Mouse (Mus musculus) embryo, embryonic 11.5 days (tissue): ENCODE data around the gene Cym.

Source experiments
- DNase-seq: peaks from one replicate; pipeline ENCODE4 v3.0.0-alpha.2; 2012; ENCODE audit warnings: low read depth, low spot score

The Cym gene

DNA sequence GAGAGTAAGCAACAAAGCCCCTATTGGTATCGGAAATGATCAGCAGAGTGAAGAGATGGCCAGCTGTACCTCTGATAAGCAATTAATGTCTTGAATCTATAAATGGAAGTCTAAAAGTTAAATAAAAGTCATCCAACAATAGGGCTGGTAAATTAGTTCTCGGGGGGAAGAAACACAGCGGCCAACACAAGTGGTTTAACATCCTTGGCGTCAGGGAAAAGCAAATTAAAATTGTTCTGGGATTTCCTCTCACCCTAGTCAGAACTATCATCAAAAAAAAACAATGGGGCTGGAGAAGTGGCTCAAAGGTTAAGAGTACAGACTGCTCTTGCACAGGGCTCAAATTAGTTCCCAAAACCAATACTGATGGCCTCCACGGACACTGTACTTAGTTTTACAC is 4.3 kb upstream of the Cym start:
- DNase-seq, result no peak

DNA sequence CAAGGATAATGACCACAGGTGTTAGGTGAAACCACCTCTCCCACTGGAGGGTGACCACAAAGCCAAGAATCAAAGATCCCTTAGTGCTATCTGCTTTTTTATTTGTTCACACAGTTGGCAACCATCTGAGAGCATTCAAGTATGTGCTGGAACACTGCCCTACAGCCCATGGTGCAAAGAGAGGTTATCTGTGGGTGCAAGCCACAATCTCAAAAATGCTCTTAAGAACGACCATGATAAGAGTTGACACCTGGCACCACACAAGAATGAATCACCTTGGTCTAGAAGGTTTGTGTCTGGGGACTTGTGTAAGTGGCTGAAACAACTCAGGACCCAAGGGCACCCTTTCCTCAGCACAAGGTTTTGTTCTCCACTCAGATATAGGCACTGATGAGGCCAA is 1.7 kb upstream of the Cym start:
- no peak for DNase-seq

DNA sequence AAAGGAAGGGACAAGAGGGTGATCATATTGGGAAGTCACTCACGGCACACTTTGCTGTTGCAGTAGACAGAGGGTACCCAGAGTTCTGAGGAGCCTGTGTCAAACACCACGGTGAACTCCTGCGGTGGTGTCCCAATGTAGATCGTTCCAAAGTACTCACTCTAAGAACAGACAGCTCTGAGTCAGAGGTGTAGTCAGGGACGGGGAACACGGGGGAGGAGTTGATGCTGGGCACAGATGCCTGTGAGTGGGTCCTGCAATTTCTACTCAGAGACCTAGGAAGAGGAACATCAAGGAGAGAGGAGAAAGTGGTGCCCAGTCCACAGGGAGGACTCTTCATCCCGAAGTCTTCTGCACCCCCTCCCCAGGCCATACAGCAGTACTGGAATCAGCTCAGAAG is 3.0 kb downstream of the Cym start:
- no peak for DNase-seq

DNA sequence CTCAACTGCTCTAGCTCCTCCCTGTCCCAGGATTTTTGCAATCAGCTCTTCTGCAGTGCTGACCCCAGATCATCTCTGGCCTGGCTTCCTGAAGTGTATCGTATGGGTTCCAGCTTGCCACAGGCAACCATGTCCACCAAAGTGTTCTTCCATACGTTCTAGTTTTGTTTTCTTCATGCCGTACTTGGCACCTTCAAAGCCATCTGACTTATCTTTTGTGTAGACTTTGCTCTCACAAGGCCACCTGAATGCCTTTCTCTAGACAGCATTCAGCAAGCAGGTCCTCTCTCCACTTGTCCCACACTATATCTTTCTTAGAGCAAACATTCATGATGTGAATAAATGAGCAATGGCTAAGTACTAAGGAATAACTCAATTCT is 4.4 kb downstream of the Cym start:
- DNase-seq, result no peak

DNA sequence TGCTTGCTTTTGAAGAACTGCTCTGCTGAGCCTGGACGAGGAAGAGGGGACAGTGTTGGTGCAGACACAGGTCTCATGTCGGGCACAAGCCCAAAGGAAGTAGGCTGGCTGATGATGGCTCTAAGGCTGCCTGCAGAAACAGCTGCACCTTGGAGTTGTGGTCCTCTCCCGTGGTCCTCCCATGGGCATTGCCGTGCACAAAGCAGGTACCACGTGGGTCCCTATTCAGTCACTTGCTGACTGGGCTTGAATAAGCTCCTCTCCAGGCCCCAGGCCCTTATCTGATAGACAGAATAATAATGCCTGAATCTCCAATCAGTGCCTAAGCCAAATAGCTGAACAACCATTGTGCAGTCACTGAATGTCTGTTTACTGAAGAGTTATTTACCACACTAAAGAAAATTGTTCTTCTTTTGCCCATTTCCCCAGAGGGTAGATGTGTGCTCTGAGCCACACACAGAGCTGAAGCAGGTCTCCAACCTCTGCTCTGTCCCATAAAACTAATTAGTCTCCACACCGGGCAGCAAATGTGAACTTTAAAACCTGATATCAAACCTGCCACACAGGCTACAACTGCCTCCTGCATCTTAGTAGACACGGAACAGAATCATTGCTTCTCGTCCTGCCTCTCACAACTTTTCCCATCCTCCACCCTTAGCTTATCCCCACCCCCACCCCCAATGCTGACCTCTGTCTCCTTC is 5.0 kb downstream of the Cym start:
- DNase-seq, result no peak

DNA sequence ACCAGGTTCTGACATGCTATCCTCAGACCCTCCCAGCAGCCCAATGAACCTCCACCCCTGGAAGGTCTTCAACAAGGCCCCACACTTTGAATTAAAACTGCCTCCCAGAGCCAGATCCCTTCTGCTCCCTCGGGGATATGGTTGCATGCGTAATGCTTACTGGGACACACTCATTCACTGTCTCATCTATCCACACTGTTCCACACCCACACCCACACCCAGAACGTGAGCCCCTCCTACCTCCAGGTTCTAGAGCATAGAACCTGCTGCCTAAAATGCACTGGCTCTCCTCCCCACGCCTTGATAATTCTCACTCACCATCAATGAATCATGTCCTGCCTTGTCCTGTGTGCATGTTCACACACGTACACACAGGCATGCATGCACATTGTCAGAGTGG is 6.9 kb downstream of the Cym start:
- DNase-seq, result no peak

DNA sequence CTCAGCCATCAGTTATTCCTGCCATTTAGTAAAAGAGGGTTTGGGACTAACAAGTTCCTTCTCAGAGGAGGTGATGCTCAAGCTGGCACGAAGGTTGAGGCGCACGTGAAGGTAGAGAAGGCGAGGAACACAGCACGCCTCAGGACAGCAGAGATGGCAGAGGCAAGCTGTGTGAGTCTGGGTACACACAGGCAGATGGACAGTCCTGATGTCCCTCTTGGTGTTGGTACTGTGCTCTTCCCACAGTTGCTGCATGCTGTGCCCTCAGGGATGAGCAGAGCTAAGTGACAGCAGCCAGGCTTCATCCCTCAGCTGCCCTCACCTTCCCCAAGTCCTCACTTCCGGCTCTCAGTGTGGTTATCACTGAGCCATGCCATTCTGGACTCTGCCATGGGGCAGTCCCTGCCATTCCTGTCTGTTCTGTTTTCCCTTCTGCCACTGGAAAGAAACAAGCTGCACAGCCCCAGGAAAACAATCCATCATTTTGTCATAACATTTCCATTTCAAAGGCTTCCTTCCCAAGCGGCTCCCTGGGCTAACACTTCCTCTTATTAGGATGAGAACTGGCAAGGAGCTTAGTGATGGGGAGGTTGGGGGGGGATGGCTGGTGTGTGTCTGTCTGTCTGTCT is 13.8 kb downstream of the Cym start:
- no peak for DNase-seq

DNA sequence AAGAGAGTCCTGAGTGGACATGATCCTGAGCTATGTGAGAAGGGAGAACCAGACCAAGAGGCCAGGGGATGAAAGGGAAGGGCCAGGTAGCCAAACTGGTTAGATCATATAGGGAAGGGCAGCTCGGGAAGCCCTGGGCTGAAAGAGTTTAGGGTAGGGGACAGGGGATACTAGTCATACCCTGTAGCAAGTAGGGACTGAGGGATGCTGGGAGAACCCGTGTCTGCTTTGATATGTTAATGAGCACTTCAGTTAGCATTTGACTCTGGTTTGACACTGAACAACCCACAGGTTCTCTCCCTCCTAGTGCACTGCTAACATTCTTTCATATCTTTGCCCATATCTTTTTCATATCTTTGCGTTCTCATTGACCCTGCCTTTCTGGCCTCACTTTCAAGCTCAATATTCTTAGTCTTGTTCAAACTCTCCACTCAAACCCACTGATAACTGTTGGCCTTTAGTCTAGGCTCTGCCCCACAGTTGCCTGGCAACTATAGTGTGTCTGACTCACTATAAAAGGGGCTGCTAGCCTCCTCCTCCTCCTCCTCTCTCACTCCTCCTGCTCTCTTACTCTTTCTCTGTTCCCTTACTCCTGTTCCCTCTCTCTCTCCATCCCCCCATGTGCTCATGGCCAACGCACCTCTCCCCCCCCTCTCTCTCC is 14.9 kb downstream of the Cym start:
- DNase-seq, result no peak

DNA sequence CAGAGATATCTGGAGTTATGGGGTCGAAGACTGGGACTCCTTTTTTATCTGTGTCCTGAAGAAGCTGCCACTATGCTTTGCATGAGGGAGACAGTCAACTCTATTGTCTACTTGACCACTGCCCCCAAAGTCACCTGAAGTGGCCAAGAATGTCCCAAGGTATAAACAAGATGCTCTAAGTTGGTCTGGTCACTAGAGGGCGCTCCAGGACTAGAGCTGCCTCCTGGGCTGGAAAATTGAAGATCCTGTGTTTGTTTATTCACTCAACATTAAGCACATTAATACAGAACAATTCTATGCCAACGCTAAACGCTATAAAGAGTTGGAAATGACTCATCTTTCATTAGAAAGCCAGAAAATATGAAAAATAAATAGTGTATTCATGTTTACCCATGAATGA is 15.5 kb downstream of the Cym start:
- DNase-seq, result peak; percentile 46

DNA sequence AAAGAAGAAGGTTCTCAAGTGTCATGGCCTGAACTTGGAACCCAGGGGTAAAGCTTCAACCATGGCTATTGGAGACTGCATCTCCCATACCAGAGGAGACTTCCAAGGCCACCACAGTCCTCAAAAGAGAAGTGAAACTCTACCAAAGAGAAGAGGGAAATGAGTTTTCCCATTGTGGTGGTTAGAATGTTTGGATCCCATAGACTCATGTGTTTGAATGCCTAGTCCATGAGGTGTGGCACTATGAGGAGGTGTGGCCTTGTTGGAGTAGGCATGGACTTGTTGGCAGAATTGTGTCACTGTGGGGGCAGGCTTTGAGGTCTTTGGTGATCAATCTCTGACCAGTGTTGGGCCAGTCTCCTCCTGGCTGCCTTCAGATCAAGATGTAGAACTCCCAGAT is 16.4 kb downstream of the Cym start:
- no peak for DNase-seq

DNA sequence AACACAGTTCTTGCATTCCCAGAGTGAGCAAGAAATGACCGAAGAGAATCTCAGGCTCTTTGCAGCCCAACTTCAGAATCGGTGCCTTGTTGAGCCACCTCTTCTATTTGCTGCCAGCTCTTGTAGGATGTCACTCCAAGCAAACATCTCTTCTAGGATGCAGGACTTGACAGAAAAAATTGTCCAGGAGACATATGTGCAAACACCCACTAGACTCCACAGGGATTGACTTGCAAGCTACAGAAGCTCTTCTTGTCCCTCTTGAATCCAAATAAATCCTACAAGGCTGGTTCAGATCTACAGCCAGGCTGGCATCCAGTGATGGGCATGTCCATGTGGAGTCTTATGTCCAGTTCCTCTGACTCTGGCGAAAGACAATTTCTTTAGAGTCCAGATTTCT is 17.1 kb downstream of the Cym start:
- no peak for DNase-seq

DNA sequence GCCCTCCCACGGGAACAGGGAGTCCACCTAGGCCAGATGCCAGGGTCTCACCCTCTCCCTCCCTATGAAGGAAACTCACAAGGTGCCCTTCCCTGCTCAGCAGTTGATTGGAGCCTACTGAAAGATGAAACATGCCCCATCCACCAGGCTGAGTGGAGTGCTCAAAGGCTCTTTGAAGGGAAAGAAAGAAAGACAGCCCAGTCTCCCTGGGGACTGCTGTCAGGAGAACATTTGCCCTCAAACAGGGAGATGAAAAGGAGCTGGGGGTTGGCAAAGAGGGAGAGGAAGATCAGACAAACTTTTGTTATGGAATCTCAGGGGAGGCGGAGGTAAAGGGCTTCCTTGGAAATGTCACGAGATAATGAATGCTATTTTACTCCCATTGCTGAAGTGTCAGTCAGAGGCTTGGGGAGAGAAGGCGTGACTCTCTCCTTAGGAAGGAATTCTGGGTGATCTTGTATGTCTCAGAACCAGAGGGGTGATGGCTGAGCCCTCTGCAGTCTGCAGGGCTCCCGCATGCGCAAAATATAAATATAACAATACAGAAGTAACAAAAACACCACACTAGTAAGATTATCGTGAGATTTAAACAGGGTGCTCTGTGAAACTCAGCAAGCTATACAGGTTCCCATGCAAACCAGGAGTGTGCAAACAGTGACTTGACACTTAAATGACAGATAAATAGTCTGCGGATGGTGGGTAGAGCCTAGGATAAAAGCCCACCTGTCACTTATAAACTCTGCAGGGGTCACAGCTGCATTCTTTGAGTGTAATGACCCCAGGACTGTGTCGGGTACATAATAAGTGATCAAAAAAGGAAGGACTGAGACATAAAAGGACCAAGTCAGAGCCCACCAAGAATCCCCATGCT is 20.0 kb downstream of the Cym start:
- DNase-seq, result no peak

DNA sequence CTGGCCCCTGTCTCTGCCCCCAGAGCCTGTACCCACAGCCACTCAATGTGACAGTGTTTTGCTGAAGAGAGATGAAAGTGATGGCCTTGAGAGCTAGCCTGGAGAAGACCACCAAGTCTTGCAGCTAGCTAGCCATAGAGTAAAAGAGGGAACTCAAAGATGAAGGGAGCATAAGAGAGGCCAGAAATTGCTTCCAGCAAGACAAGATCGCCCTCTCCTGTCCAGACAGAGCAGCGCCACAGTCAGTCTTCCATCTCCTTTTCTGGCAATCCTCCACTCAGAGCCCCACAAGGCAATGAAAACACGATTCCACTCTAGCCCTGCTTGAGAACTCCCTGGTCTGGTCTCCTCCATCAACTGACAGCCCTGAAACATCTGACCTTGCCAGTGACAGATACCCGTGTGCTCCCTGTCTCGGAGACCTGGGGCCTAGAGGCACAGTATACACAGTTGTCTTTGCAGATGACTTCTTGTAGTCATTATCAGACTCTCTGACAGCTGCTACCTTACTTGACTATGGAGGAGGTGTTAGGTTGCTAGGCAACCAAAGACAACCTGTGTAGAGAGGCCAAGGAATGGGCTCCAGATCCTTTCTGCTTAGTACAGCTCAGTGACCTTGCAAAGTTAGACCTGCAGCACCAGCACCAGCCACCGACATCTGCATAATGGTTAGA is 33.2 kb downstream of the Cym start:
- DNase-seq, result no peak

DNA sequence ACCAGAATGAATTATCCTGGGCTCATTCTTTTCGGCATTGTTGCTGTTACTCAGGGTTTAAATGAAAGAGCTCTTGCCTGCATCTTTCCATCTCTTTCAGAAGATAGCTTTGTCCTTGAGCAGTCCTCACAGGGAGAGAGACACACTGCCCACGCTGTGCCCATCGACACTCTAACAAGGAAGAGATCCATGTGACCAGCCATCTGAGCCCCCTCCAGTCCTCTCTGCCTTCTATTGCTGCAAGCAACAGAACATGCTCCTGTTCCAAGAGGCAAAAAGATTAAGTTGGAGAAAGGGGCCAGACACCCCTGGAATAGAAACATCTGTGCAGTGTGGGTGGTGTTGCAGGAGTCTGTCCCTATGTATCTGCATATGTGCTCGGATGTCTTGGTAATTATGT is 34.5 kb downstream of the Cym start:
- no peak for DNase-seq

DNA sequence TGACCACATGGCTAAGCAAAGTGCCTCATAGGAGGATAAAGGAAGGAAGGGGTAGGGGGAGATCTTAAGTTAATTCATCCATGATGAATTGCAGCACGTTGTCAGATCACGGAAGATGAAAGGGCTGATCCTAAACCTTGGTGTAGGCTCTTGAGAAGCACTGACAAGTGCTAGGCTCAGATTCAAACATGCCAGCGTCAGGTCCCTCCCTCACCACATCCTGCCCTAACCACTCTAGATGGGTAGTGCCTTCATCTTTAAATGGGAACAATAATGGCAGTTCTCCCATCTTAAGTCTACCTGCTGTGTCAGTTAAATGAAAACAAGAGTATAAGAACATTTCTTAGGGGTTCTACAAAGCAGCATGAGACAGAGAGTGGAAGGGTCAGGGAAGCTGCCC is 35.9 kb downstream of the Cym start:
- no peak for DNase-seq

DNA sequence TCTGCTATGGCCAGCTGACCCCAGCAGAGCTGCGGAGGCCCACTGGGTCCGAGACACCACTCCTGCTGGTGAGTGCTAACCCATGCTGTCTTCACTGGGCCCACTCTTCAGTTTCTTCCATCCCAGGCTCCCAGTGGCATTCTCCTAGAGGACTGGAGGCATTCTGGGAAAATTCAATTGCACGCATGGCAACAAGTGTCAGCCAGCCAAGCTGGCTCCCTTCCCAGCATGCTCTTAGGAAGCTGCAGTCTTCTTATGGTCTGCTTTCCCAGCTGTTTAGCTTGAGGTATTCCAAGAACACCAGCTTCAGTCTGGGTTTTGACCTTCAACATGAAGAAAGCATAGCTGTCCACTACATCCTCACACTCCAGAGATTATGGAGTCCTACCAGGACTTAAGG is 38.4 kb downstream of the Cym start:
- DNase-seq, result no peak

DNA sequence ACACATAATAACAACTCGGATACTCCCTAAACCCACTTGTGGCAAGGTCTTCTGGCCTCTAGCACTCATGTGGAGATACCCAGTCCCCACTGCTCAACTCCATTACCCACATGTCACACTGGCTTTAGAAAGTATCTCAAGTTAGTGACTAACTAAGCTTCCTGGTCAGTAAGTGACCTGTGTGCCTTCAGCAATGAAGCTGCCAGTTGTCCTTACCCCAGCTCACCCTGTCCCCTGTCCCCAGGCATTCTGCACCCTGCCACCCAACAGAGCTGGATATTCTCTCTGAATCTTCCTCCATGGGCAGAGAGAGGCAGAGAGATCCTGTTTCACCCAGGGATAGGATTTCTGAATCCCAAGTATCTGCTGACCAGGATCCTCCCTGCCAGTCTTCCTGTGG is 38.8 kb downstream of the Cym start, which contains the start of gene Kcna10:
Gene Kcna10, plus strand, starts transcription at position 301 of the 400 bp plus-strand sequence.
- no peak for DNase-seq

DNA sequence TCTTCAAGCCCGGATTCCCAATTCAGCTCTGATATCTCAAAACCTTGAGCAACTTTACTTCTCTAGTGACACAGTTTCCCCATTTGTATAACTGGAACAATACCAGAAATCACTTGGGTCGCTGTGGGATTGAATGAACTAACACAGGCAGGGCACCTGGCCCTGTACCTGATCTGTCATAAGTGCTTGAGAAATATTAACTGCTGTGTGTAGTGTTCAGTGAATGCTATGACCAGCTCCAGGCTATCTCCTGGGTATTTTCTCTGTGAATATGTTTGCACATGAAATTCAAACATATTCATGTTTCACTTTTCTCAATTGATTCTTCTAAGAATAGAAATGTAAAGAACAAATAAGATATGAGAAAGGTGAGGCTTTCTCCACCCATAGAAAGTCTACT is 40.7 kb downstream of the Cym start:
- DNase-seq, result no peak

DNA sequence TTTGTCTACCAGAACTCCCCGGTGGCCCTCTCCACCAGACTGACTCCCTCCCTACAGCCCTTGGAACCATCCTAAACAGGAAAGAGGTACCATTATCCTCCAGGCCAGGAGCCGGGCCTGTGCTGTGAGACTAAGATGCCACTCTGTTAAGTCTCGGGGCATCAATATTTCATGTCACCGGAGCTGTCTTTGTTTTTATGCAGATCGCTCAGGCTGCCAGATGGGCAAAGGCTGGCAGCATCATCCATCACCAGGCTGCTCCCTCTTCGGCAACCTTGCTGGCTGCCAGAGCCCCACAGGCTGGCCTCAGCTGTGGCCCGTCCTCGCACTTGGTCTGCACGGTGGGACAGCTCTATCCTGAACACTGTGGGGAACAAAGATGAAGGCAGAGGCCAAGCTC is 45.0 kb downstream of the Cym start:
- DNase-seq, result no peak

DNA sequence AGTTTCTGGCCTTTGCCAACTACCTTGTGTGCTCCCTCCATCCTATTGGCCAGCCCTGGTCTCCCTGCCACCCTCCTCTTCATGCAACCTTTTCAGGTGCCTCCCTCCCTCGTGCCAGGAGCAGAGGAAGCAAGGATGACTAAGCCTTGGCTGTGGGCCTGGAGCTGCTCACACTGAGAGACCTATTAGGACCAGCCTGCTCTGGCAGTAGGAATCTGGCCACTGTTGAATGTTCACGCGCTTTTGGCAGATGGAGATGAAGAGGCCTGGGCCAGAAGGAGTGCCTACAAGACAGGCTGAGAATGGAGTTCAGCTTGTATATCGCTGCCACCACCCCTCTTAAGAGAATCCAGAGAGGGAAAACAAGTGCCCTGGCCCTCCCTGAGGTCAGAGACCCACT is 46.0 kb downstream of the Cym start:
- DNase-seq, result no peak

DNA sequence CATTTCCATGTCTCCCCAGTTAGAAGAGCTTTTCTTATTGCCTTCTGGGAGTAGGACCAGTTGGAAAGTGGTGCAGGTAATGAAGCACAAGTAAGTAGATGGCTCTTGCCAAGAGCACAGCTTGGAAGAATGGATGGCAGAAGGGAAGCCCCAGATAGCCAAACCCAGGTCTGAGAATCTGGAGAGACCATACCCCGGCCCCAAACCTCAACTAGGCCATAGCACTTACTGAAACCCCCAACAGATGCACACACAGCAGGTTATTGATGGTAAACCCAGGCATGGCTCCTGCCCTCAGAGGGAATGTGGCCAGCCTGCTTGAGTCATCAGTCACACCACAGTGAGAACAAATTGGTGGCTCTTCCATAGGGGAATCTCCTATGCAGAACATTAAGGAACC is 49.0 kb downstream of the Cym start:
- no peak for DNase-seq

DNA sequence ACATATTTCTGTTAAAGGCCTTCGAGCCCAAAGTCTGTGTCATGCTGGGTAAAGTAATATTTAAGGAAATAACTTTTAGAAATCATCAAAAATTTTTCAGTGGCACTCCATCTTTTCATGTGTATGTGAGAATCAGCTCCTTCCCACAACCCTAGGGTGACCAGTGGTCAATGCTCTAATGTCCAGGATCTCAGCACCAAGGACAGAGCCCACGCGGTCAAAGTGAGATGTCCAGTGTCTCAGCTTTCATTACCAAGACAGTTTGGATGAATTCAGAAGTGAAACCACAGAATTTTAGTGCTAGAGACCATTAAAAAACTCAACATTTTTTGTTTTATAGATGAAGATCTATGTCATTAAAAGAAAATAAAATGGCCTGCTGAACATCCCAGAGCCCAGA is 49.6 kb downstream of the Cym start:
- DNase-seq, result no peak
